Mouse (Mus musculus): ENCODE results near the gene Anapc7. TPM values are rescaled to one million over a fixed set of nuclear protein-coding genes. Genes with fewer than 3 reads are reported as not detected.

Gene Anapc7
- total and polyA plus RNA-seq, 3 experiments, result 39.9 to 49.7 TPM; not detected in 1

GRCm38 (mm10) chr5:122402772-122403171 is 18.7 kb upstream of the Anapc7 start:
- Histone ChIP-seq H3K9me3 (replicated peaks; ENCODE audit: insufficient read depth, low read length) (no peaks in the 10 kb centered on the region), H3K4me3 (ENCODE audit: control insufficient read depth in 1 of 2, insufficient read depth in 1 of 2, low read depth in 2 of 2, low read length in 2 of 2) (no peak overlapping the region), H3K79me2 (ENCODE audit: control insufficient read depth, insufficient read depth, low read length, poor library complexity) (peaks cover 7% of the 10 kb centered on the region), H3K4me1 (ENCODE audit: control insufficient read depth in 1 of 2, insufficient read depth in 2 of 2, low read length in 2 of 2) (no peaks in the 10 kb centered on the region), H3K27ac (ENCODE audit: control insufficient read depth, low read depth, low read length) (no peak overlapping the region), H3K27me3 (ENCODE audit: control insufficient read depth in 1 of 2, insufficient read depth in 2 of 2, low read length in 2 of 2) (no peaks in the 10 kb centered on the region), H3K36me3 (ENCODE audit: control insufficient read depth in 1 of 2, insufficient read depth in 2 of 2, low read length in 2 of 2) (peaks cover 0 to 20% of the 10 kb centered on the region in 2 experiments; a peak in 2 of 4 replicates), H3K9ac (ENCODE audit: control insufficient read depth, low read depth, low read length, poor library complexity, severe bottlenecking) (no peak overlapping the region)
- DNase-seq (ENCODE audit: low read depth, low spot score), result no peak
- TF ChIP-seq E2F4 (IDR thresholded peaks at IDR 0.05; ENCODE audit: borderline replicate concordance, low read depth, low read length), result no peak

- Histone ChIP-seq H3K4me1 (ENCODE audit: control insufficient read depth in 1 of 2, insufficient read depth in 2 of 2, low read length in 2 of 2) (no peaks in the 10 kb centered on the region), H3K36me3 (ENCODE audit: control insufficient read depth in 1 of 2, insufficient read depth in 2 of 2, low read length in 2 of 2) (peaks cover under 1 to 18% of the 10 kb centered on the region in 2 experiments; a peak in 2 of 4 replicates), H3K79me2 (ENCODE audit: control insufficient read depth, insufficient read depth, low read length, poor library complexity) (peaks cover 4% of the 10 kb centered on the region), H3K27me3 (ENCODE audit: control insufficient read depth in 1 of 2, insufficient read depth in 2 of 2, low read length in 2 of 2) (no peaks in the 10 kb centered on the region), H3K9me3 (replicated peaks; ENCODE audit: insufficient read depth, low read length) (no peaks in the 10 kb centered on the region), H3K4me3 (ENCODE audit: control insufficient read depth in 1 of 2, insufficient read depth in 1 of 2, low read depth in 2 of 2, low read length in 2 of 2) (no peak overlapping the region), H3K27ac (ENCODE audit: control insufficient read depth, low read depth, low read length) (no peak overlapping the region), H3K9ac (ENCODE audit: control insufficient read depth, low read depth, low read length, poor library complexity, severe bottlenecking) (no peak overlapping the region)
- DNase-seq (ENCODE audit: low read depth, low spot score), result no peak
- TF ChIP-seq TBP (IDR thresholded peaks at IDR 0.05; ENCODE audit: low read depth, low read length), result no peak
- no peak for TF ChIP-seq TAL1 (IDR thresholded peaks at IDR 0.05; ENCODE audit: low read length)
- TF ChIP-seq CTCF (IDR thresholded peaks at IDR 0.05 in 2 of 3, conservative IDR thresholded peaks at IDR 0.05 in 1 of 3; ENCODE audit: control insufficient read depth in 1 of 3, insufficient read depth in 1 of 3, low read depth in 2 of 3, low read length in 3 of 3, poor library complexity in 1 of 3, severe bottlenecking in 1 of 3), result no peak
- TF ChIP-seq MYB (IDR thresholded peaks at IDR 0.05; ENCODE audit: low read depth, low read length), result no peak
- TF ChIP-seq JUND (IDR thresholded peaks at IDR 0.05; ENCODE audit: low read depth, low read length), result no peak
- no peak for TF ChIP-seq POLR2A (IDR thresholded peaks at IDR 0.05; ENCODE audit: control insufficient read depth in 1 of 2, insufficient read depth in 1 of 2, low read depth in 1 of 2, low read length in 2 of 2, poor library complexity in 1 of 2)
- no peak for TF ChIP-seq ZMIZ1 (IDR thresholded peaks at IDR 0.05; ENCODE audit: low read depth, low read length)
- TF ChIP-seq CHD1 (IDR thresholded peaks at IDR 0.05; ENCODE audit: low read depth, low read length), result no peak
- no peak for TF ChIP-seq HCFC1 (IDR thresholded peaks at IDR 0.05; ENCODE audit: low read depth, low read length)
- no peak for TF ChIP-seq CHD2 (IDR thresholded peaks at IDR 0.05; ENCODE audit: low read length)
- TF ChIP-seq TCF12 (IDR thresholded peaks at IDR 0.05; ENCODE audit: low read depth, low read length), result no peak
- TF ChIP-seq KAT2A (conservative IDR thresholded peaks at IDR 0.05; ENCODE audit: low read depth, low read length), result no peak
- no peak for TF ChIP-seq NELFE (IDR thresholded peaks at IDR 0.05; ENCODE audit: low read depth, low read length)
- no peak for TF ChIP-seq USF1 (IDR thresholded peaks at IDR 0.05; ENCODE audit: low read depth, low read length)
- TF ChIP-seq SMC3 (IDR thresholded peaks at IDR 0.05; ENCODE audit: low read depth, low read length), result no peak
- no peak for TF ChIP-seq POLR2AphosphoS5 (IDR thresholded peaks at IDR 0.05; ENCODE audit: borderline replicate concordance, low read depth, low read length)
- no peak for TF ChIP-seq ETS1 (IDR thresholded peaks at IDR 0.05; ENCODE audit: low read depth, low read length)
- TF ChIP-seq EP300 (IDR thresholded peaks at IDR 0.05; ENCODE audit: low read depth in 1 of 2, low read length in 2 of 2), result no peak
Measured at GRCm38 (mm10) chr5:122403362-122403761, 18.1 kb upstream of the Anapc7 start.
